Mouse (Mus musculus) gastrocnemius, adult 2 months (tissue): ENCODE data around the gene Srrm2. TPM values are rescaled to one million over a fixed set of nuclear protein-coding genes. Genes with fewer than 3 reads are reported as not detected.
"Not testable (repeated sequence)": the region's sequence is repeated elsewhere in the genome, so short reads cannot be mapped to it uniquely, and the experiment has no call there.

Experiments used
- DNase-seq: peaks from one replicate; pipeline ENCODE4 v3.0.0; 2022
- H3K27ac ChIP-seq: fragments of 200-600 bp; 2 replicates; pipeline ENCODE4 v1.8.1; 2022; ENCODE audit warnings: mild to moderate bottlenecking
- H3K4me3 ChIP-seq: fragments of 200-600 bp; 2 replicates; pipeline ENCODE4 v1.8.1; 2022; ENCODE audit warnings: mild to moderate bottlenecking, moderate library complexity
- CTCF ChIP-seq: fragments of 200-600 bp; IDR thresholded peaks from 2 replicates; pipeline ENCODE4 v1.8.1; 2022; ENCODE audit warnings: antibody characterized with exemption, mild to moderate bottlenecking, moderate library complexity
- intact Hi-C: fragments of 180-260 bp; cut with DNase I; formaldehyde crosslinking; loops from one replicate; pipeline ENCODE4 v1.15.1; 2025
- total RNA-seq, 2 experiments: library from RNA; stranded (reverse); gene quantifications; 2 replicates each; pipeline ENCODE4 v1.2.3; 2021

The Srrm2 gene
- total RNA-seq, 2 experiments from 2014 or later = 178 to 227 TPM

- no peak for TF ChIP-seq CTCF
- Histone ChIP-seq H3K4me3 (no peak overlapping the region), H3K27ac (no peak overlapping the region)
- intact Hi-C loops = loop anchor here (2.0 to 5.0 kb wide), 3 partner anchors 23 to 214 kb away; partner anchors contain the start of genes Flywch1 and Prss32
- no peak for DNase-seq
Measured at GRCm38 (mm10) chr17:23748026-23748425, 42.3 kb upstream of the Srrm2 start.

DNA sequence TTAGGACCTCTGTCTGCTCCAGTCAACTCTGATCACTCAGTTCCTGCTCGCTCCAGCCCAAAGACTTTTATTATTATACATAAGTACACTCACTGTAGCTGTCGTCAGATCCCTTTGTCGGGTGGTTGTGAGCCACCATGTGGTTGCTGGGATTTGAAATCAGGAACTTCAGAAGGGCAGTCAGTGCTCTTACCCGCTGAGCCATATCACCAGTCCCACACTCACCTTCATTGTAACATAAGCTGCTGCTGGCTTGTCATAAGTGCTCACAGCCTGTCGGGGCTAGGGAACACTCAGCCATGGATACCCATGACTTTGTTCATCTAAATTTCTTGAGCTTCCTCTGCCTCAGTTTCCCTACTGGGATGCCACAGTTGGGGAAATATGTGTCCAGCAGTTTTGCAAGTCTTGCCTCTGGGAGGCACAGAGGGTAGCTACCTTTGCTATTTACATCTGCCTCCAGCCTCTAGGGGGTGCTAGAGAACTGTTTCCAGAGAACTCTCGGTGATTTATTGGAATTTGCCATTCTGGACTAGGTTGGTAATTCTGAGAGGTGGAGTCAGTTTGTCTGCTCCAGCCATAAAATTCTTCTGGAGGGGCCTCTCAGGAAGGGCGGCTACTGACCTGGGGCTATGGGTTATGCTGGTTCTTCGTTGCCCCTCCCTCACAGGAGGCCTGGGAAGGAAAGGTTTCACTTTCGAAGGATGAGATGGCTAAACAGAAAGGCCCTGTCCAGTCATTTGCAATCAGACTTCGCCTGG is 41.5 kb upstream of the Srrm2 start:
- intact Hi-C loops = loop anchor here (2.0 to 5.0 kb wide), 3 partner anchors 22 to 213 kb away; partner anchors contain the start of genes Flywch1 and Prss32
- TF ChIP-seq CTCF = peak; percentile 91
- peak overlapping the region; percentile 84 for H3K27ac ChIP-seq
- DNase-seq = peak; percentile 73
- H3K4me3 ChIP-seq = peak overlapping the region; percentile 69

- peak; percentile 14 for DNase-seq
- intact Hi-C loops = loop anchor here (2.0 to 5.0 kb wide), 3 partner anchors 21 to 213 kb away; partner anchors contain the start of genes Flywch1 and Prss32
- peak overlapping the region; percentile 84 for H3K27ac ChIP-seq
- H3K4me3 ChIP-seq = peak overlapping the region; percentile 69
- no peak for TF ChIP-seq CTCF
Measured at GRCm38 (mm10) chr17:23749400-23750191, 40.7 kb upstream of the Srrm2 start.

- intact Hi-C loops = no loop called here
- Histone ChIP-seq H3K27ac (peak overlapping the region; percentile 68), H3K4me3 (peak overlapping the region; percentile 56)
- no peak for TF ChIP-seq CTCF
- no peak for DNase-seq
Measured at GRCm38 (mm10) chr17:23755689-23756088, 34.6 kb upstream of the Srrm2 start.

GRCm38 (mm10) chr17:23757581-23757980 is 32.8 kb upstream of the Srrm2 start:
- no peak for TF ChIP-seq CTCF
- no peak for DNase-seq
- intact Hi-C loops = no loop called here
- Histone ChIP-seq H3K27ac (no peak overlapping the region), H3K4me3 (no peak overlapping the region)

- no peak for TF ChIP-seq CTCF
- Histone ChIP-seq H3K27ac (no peak overlapping the region), H3K4me3 (no peak overlapping the region)
- DNase-seq = no peak
- intact Hi-C loops = no loop called here
Measured at GRCm38 (mm10) chr17:23758801-23759200, 31.5 kb upstream of the Srrm2 start.

- H3K27ac ChIP-seq = no peak overlapping the region
- intact Hi-C loops = no loop called here
- H3K4me3 ChIP-seq = no peak overlapping the region
- no peak for TF ChIP-seq CTCF
- DNase-seq = no peak
Measured at GRCm38 (mm10) chr17:23760231-23760630, 30.1 kb upstream of the Srrm2 start.

DNA sequence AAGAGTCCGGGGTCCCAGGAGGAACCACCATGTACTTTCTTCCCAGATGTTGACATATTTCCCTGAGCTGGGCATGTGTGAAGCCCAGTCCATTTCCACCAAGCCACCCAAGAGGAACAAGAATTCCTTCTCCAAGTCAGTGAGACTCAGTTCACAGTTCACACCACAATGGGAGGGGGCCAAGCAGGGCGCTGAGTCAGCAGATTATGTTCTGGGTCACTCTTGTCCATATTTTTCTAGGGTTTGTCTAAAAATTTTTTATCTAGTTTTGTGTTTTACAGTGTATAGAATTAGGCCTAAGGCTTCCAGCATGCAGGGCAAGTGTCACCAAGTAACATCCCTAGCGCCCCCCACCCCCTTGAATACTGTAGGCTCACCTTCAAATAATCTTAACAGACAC is 29.2 kb upstream of the Srrm2 start:
- no peak for TF ChIP-seq CTCF
- intact Hi-C loops = no loop called here
- Histone ChIP-seq H3K4me3 (no peak overlapping the region), H3K27ac (no peak overlapping the region)
- DNase-seq = no peak

DNA sequence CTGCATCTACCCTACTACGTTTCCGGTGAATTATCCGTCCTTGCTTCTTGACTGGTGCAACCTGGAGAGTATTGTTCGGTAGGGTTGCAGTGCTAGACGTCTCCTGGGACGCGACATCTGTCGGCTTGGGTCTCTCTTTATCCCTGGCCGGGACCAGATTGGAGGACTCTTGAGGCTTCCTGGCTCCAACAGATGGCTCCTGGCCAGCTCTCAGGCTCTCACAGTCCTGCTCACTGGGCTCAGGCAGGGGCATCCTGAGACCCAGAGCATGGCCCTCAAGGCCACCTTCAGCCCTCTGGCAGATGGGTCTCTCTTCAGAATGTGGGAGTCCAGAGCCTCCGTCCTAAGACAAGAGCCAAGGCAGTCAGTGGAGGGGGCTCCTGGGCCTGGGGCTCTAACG is 27.4 kb upstream of the Srrm2 start:
- no peak for DNase-seq
- TF ChIP-seq CTCF = no peak
- no peak overlapping the region for H3K27ac ChIP-seq
- no peak overlapping the region for H3K4me3 ChIP-seq
- intact Hi-C loops = no loop called here

DNA sequence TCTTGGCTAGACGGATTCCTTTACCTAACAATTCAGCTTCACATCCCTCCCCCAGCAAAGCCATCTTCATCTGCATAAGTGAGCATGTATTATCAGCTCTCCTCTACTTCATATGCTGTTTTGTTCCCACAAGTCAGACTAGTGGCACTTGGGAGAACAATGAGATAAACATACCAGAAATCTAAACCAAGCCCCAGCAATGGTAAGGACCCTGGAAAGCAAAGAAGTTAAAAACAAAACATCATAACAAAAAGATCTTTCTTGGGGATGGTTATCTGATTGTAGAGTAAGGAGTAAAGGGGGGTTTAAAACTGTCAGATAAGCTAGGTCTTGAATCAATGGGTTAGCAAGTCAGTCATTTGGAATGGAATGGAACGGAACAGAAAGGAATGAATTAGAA is 19.8 kb upstream of the Srrm2 start:
- Histone ChIP-seq H3K27ac (peak overlapping the region; percentile 95), H3K4me3 (peak overlapping the region; percentile 94)
- intact Hi-C loops = loop anchor here (2.0 to 5.0 kb wide), 3 partner anchors 22 to 192 kb away; no protein-coding TSS in a partner anchor
- no peak for DNase-seq
- no peak for TF ChIP-seq CTCF

DNA sequence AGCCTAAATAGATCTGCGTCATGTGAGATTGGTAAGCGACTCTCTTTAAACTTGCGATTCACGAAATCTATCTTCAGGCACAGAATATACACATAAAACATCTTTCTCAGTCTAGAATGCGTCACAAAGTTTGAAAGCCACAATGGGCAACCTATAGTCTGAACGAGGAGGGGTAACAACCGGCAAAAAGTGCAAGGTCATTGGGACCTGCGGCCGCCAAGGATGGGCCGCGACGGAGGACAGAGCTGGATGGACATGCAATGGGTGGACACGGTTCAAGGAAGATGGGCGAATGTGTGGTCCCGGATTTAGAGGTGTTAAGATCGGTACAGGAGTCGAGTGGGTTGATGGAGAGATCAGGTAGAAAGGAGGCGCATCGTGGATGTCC is 19.4 kb upstream of the Srrm2 start:
- Histone ChIP-seq H3K27ac (peak overlapping the region; percentile 95), H3K4me3 (peak overlapping the region; percentile 94)
- TF ChIP-seq CTCF = no peak
- intact Hi-C loops = loop anchor here (2.0 to 5.0 kb wide), 3 partner anchors 22 to 191 kb away; no protein-coding TSS in a partner anchor
- peak; percentile 32 for DNase-seq

- no peak for TF ChIP-seq CTCF
- H3K4me3 ChIP-seq = peak within 1 kb of the TSS; percentile 94
- intact Hi-C loops = loop anchor here (2.0 to 5.0 kb wide), 3 partner anchors 23 to 191 kb away; no protein-coding TSS in a partner anchor
- DNase-seq = peak; percentile 98
- peak within 1 kb of the TSS; percentile 95 for H3K27ac ChIP-seq
Measured at GRCm38 (mm10) chr17:23771284-23772218, 18.8 kb upstream of the Srrm2 start, which contains the start of gene Flywch1. Gene Flywch1 (minus strand): TSS chr17:23771602.

DNA sequence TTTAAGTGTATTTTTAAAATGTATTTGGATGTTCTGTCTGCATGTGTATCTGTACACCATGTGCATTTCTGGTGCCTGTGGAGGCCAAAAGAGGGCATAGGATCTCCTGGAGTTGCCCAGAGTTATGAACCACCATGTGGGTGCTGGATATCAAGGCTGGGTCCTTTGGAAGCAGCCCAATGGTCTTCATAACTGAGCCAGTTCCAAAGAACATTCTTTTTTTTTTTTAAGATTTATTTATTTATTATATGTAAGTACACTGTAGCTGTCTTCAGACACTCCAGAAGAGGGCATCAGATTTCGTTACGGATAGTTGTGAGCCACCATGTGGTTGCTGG is 18.1 kb upstream of the Srrm2 start:
- peak overlapping the region; percentile 94; the same call in 1 of the 2 replicates for H3K4me3 ChIP-seq
- intact Hi-C loops = loop anchor here (5.0 kb wide), 1 partner anchor 190 kb away; no protein-coding TSS in a partner anchor
- H3K27ac ChIP-seq, DNase-seq: not testable (repeated sequence)
